Mouse (Mus musculus): ENCODE measurements around the gene Krr1. TPM values are rescaled to one million over a fixed set of nuclear protein-coding genes. Genes with fewer than 3 reads are reported as not detected.
A peak's percentile ranks its signal among the peaks of the same experiment; 100 is the strongest.
"Not testable (repeated sequence)": the region's sequence is repeated elsewhere in the genome, so short reads cannot be mapped to it uniquely, and the experiment has no call there.

The Krr1 gene
- total RNA-seq, 4 experiments from 2014 or later, result 37.3 to 43.5 (median 40.3) TPM

GRCm38 (mm10) chr10:111971929-111972328 lies 535 bp upstream of the Krr1 start:
- DNase-seq (ENCODE audit: low spot score in 2 of 2), result no peak

GRCm38 (mm10) chr10:111977584-111977983 lies 5.1 kb downstream of the Krr1 start:
- peak; percentile 15 to 40 for DNase-seq (ENCODE audit: low spot score in 2 of 2)

- DNase-seq (ENCODE audit: low spot score in 2 of 2), result no peak
These were observed 10.6 kb downstream of the Krr1 start for GRCm38 (mm10) chr10:111983070-111983469.

- no peak for DNase-seq (ENCODE audit: low spot score in 2 of 2)
These were observed 14.0 kb downstream of the Krr1 start for GRCm38 (mm10) chr10:111986453-111986852.

DNA sequence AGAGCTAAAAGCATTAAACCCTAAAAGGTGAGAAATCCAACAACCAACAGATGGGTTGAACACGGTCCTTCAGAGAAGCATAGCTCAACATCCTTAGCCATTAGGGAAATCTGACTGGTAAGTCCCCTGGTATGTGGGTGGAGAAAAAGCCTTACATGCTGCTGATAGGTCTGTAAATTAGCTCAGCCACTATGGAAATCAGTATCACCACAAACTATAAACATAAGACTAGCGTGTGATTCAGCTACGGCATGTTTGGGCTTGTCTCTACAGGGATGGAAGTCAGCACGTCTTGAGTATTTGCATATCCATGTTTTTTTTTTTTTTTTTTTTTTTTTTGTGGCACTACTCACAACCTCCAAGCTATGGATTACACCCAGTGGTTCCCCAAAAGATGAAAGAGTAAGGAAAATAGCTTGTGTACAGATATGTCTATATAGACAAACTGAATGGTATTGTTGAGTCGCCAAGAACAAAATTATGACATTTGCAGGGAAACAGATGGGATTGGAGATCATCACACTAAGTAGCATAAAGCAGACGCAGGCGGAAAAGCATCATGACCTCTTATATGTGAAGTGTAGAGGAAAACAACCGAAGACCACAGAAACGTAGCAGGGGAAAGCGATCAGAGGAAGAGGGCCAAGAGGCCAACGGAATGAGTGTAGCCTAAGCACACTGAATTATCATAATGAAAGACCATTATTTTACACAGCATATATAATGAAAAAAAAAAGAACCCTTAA lies 23.5 kb downstream of the Krr1 start:
- no peak for DNase-seq (ENCODE audit: low spot score in 2 of 2)

GRCm38 (mm10) chr10:111996549-111996904 lies 24.1 kb downstream of the Krr1 start:
- DNase-seq (ENCODE audit: low spot score in 2 of 2), result no peak

GRCm38 (mm10) chr10:111996911-111997347 lies 24.5 kb downstream of the Krr1 start:
- no peak for DNase-seq (ENCODE audit: low spot score in 2 of 2)

- DNase-seq (ENCODE audit: low spot score in 2 of 2), result no peak
These were observed 25.2 kb downstream of the Krr1 start for GRCm38 (mm10) chr10:111997671-111998070.

DNA sequence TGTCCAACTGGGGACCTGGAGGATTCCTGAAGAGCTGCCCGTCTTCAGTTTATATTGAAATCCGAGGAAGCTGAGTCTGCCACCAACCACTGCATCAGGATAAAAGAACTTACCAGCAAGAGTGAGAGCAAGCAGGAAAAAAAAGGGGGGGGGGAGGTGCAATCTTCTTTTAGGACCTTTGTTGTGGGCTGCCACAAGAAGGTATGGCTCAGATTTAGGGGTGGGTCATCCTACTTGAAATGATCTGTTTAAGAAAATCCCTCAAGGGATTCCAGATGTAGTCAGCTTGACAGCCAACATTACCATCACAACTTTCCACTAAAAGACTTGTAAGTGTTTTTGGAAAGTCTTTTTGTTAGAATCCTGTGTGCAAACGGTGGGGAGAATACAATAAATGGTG lies 27.3 kb downstream of the Krr1 start:
- DNase-seq (ENCODE audit: low spot score in 2 of 2), result no peak

DNA sequence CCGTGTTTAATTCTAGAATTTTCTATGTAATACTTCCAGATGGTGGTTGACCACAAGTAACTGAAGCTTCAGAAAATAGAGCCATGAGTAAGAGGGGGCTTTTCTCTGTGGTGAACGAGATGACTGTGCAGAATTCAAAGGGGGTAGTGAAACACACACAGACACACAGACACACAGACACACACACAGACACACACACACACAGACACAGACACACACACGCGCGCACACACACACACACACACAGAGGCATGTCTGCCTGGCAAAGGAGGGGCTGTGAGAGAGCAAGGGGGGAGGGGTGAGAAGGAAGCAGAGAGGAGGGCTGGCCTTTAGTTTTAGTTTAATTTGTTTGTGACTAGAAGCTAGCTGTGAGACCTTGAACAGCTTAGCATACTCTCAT lies 28.1 kb downstream of the Krr1 start:
- no peak for DNase-seq (ENCODE audit: low spot score in 2 of 2)

DNA sequence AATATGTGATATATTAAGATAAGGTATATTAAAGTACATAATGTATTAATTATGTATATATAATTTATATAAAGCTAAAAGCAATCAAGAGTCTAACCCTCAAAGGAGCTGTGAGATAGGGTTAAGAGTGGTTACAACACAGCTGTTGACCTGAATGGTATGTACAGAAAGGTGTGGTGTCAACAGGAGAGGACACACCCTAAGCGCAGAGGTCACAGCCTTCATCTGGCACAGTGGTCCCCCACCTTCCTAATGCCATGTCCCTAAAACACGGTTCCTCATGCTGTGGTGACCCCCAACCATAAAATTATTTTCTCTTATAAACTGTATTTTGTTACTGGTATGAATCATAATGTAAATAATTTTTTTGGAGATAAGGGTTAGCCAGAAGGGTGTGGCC lies 28.9 kb downstream of the Krr1 start:
- DNase-seq (ENCODE audit: low spot score in 2 of 2), result no peak

DNA sequence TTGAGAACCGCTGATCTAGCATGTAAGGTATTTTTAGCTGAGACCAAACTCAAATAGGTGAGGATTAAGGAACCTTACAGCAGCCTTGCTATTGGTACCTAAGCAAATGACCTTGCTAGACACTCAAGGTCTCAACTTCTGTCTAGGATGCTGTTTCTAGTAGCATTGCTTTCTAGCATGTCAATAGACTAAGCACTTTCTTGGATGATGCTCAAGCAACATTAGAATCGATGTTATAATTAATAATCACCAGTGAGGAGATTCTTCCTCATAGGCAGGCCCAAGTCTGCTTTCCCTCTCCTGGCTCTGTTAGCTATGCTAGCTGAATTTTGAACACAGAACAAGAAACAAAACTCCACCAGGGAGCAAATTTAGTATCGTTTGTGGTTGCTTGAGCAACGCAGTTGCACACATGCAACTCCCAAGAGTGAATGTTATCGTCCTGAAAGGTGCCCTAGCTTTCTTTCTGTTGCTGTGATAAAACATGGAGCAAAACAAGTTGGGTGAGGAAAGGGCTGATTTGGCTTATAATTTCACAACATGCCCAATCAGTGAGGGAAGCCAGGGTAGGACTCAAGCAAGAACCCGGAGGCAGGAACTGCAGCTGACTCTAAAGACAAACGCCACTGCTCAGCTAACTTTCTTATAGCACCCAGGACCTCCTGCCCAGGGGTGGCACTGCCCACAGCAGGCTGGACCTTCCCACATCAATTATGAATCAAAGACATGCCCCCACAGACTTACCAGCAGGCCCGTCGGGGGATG lies 29.5 kb downstream of the Krr1 start:
- no peak for DNase-seq (ENCODE audit: low spot score in 2 of 2)

DNA sequence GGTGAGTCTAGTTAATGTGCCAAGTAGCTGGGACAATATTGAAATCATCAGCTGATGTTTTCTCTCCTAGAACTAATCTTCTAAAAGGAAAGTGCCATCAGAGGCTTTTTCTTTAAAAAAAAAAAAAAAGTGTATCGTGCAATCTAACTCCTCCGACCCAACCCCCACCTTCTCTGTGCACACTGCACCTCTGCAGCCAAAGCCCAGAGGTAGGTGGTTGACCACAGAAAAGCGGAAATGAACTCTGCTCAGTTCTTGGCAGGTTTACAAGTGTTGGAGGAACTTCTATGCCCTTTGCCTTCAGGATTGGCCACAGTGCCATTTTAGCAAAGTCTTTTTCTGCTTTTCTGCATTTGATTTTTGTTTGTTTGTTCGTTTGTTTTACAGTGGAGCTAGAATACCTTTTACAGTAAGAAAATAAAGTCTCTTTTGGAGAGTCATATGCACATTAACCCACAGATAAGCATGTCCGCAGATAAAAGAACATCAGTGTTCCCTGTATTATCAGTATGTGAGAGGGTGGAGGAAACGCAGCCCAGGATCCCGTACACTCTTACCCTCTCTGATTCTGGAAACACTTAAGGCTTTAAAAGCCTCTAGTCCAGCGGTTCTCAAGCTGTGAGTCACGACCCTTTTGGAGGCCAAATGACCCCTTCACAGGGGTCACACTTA lies 30.2 kb downstream of the Krr1 start, which contains the start of gene Glipr1:
Glipr1 (minus strand) TSS at position 88 of the 672 bp plus-strand sequence.
- no peak for DNase-seq (ENCODE audit: low spot score in 2 of 2)

DNA sequence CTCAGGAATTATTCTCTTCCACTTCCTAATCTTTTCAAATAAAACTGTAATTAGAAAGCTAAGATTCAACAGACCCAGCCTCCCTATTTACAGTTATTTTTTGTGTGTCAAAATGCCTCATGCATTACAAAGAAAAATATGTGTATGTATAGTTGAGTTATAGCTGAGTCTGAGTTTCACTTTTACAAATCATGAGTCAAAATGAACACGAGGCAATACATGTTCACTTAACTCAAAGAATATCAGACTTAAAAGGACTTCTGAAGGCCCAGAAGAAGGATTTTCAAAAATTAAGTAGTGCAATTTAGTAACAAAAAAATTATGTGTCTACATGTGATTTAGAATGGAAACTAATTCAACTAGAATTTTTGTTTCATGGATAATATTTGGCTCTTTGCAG lies 37.0 kb downstream of the Krr1 start:
- DNase-seq (ENCODE audit: low spot score in 2 of 2), result not testable (repeated sequence)

DNA sequence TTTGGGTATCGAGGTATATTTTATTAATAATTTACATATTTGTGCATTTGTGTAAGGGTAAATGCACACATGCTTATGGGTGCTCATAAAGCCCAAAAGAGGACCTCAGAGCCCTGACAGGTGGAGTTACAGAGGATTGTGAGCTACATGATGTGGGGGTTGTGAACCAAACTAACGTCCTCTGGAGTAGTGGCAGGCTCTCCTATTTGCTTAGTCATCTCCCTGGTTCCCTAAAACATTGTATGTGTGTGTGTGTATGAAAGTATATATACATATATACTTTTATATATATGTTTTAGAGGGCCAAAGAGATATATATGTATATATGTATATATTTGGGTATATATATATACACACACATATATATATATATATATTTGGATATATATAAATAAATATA lies 51.1 kb downstream of the Krr1 start:
- DNase-seq (ENCODE audit: low spot score in 2 of 2), result no peak

- DNase-seq (ENCODE audit: low spot score in 2 of 2), result not testable (repeated sequence)
These were observed 56.2 kb downstream of the Krr1 start for GRCm38 (mm10) chr10:112028689-112029088.

Other genes starting within 250 kb of the Krr1 start
- 1 to 10 TPM in 3 of 4 experiments, under 1 TPM in 1; 0.34 to 3.9 (median 1.9) TPM for gene Glipr1, start 30.0 kb downstream of the Krr1 start, total RNA-seq (2022)
- not detected for gene Glipr1l1, start 87.5 kb downstream of the Krr1 start, total RNA-seq (2022)
- not detected for gene Glipr1l2, start 110.7 kb downstream of the Krr1 start, total RNA-seq (2022)
- gene Glipr1l3, start 187.7 kb downstream of the Krr1 start, total RNA-seq (2022), result not detected
- under 1 TPM in 2 of 4 experiments, not detected in 2; 0.14 to 0.42 TPM for gene Caps2, start 191.0 kb downstream of the Krr1 start, total RNA-seq (2022)